Mouse (Mus musculus): ENCODE measurements around the gene Spon2. TPM values are rescaled to one million over a fixed set of nuclear protein-coding genes. Genes with fewer than 3 reads are reported as not detected.
A peak's percentile ranks its signal among the peaks of the same experiment; 100 is the strongest.

The Spon2 gene
- polyA plus RNA-seq, 1 experiment from 2014 or later: 19.7 TPM

DNA sequence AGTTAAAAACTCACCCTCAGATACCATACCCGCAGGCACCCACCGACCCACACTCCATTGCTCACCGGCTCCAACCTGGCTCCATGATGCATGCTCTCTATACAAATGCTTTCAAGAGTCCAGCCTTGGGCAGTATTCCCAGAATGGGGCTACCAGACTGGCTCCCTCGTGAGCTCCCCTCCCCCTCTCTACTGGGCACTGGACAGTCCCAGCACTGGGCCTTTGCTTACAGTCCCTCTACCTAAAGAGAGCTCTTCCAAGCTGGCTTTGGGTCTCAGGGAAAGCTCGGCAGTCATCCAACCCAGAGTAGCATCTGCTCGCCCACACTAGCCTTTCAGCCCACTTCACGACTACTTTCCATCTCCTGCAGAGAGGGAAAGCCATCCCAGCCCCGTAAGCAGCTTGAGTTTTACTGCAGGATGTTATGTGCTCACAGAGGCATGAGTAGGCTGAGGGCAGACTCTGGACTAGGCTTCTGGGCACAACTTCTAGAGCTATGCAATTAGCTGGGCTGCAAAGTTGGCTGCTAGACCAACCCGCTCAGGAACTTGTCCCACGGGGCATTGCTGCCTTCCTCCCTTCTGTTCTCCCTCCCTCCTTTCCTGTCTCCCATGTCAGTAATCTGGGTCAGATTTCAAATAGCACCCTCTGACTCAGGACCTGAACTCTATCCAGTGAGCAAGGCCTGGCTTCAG lies 2.2 kb upstream of the Spon2 start:
- Histone ChIP-seq H3K4me3 (ENCODE audit: low read depth, low read length) (no peak overlapping the region), H3K4me1 (ENCODE audit: insufficient read depth) (peaks cover 35% of the 10 kb centered on the region), H3K36me3 (replicated peaks; ENCODE audit: insufficient read depth, low read length) (no peaks in the 10 kb centered on the region), H3K4me2 (ENCODE audit: low read depth, low read length) (no peak overlapping the region), H3K9ac (replicated peaks) (no peak overlapping the region), H3K27ac (ENCODE audit: low read depth) (no peak overlapping the region), H3K9me3 (ENCODE audit: low read length) (no peaks in the 10 kb centered on the region), H3K27me3 (ENCODE audit: insufficient read depth, low read length) (no peaks in the 10 kb centered on the region)
- ATAC-seq: no peak
- TF ChIP-seq CTCF (IDR thresholded peaks at IDR 0.05; ENCODE audit: low read depth) (no peak), EP300 (IDR thresholded peaks at IDR 0.05; ENCODE audit: low read depth) (no peak)
- DNase-seq: no peak
- WGBS (ENCODE audit: insufficient replicate concordance): 78% methylated on average over 10 of the region's 10 CpGs

DNA sequence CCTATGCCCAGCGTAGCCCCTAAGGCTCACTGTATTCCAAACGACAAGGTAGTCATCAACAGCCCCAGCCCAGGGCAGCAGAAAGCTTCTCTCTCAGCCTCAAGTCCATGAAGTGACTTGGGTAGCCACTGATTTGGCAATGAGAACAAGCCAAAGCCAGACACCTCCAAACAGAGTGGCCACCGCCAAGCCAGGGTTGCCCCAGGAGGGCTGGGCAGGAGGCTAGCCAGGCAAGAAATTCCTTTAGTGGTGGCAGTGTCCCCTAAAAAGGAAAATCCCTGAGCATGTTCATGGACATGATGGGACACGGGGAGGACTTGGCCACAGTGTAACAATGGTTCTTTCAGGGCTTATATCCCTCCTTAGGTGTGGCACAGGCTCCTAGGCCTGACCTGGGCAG lies 1.6 kb upstream of the Spon2 start:
- Histone ChIP-seq H3K9ac (replicated peaks) (no peak overlapping the region), H3K27ac (ENCODE audit: low read depth) (no peak overlapping the region), H3K4me3 (ENCODE audit: low read depth, low read length) (no peak overlapping the region), H3K4me1 (ENCODE audit: insufficient read depth) (peaks cover 31% of the 10 kb centered on the region), H3K27me3 (ENCODE audit: insufficient read depth, low read length) (no peaks in the 10 kb centered on the region), H3K36me3 (replicated peaks; ENCODE audit: insufficient read depth, low read length) (no peaks in the 10 kb centered on the region), H3K4me2 (ENCODE audit: low read depth, low read length) (no peak overlapping the region), H3K9me3 (ENCODE audit: low read length) (no peaks in the 10 kb centered on the region)
- no peak for TF ChIP-seq CTCF (IDR thresholded peaks at IDR 0.05; ENCODE audit: low read depth)
- no peak for TF ChIP-seq EP300 (IDR thresholded peaks at IDR 0.05; ENCODE audit: low read depth)
- ATAC-seq (no peak), DNase-seq (no peak)
- 78% methylated on average over 4 of the region's 4 CpGs for WGBS (ENCODE audit: insufficient replicate concordance)

DNA sequence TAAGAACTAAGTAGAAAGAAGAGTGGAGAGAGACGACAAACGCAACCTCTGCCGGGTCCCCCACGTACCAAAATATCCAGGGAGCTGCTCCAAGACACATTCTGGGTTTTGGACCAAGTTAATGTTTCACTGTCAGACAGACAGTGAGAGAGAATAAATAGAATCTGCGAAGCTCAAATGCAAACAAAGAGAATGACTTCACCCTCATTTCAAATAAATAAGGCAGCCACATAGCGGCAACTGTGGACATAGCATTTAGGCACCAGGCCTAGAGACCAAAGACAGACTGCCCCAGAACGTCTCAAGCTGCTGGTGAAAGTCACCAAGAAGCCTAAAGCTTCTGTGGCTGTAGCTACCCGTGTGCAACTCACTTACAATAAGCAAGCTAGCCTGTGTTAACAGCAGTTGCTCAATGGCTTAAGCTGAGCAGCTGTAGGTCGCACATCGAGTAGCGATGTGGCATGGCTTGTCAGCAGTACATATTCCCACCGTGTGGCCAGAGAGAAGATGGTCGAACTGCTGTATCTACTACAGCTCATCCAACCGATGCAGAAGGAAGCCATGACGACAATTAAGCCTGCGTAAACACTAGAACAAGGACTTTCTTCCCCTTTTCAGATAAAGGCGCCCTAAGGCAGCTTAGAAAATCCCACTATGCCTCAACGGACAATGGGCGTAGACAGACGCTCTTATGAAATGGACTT lies 643 bp upstream of the Spon2 start:
- H3K4me2 ChIP-seq (ENCODE audit: low read depth, low read length): peak overlapping the region; percentile 63
- H3K4me1 ChIP-seq (ENCODE audit: insufficient read depth): peaks cover 30% of the 10 kb centered on the region
- H3K9ac ChIP-seq (replicated peaks): peak overlapping the region; percentile 42
- no peaks in the 10 kb centered on the region for H3K36me3 ChIP-seq (replicated peaks; ENCODE audit: insufficient read depth, low read length)
- TF ChIP-seq CTCF (IDR thresholded peaks at IDR 0.05; ENCODE audit: low read depth) (no peak), EP300 (IDR thresholded peaks at IDR 0.05; ENCODE audit: low read depth) (no peak)
- H3K27ac ChIP-seq (ENCODE audit: low read depth): peak overlapping the region; percentile 81
- DNase-seq (no peak), ATAC-seq (peak; percentile 72)
- H3K4me3 ChIP-seq (ENCODE audit: low read depth, low read length): no peak overlapping the region
- H3K27me3 ChIP-seq (ENCODE audit: insufficient read depth, low read length): no peaks in the 10 kb centered on the region
- WGBS (ENCODE audit: insufficient replicate concordance): 43% methylated on average over 20 of the region's 20 CpGs
- H3K9me3 ChIP-seq (ENCODE audit: low read length): no peaks in the 10 kb centered on the region

DNA sequence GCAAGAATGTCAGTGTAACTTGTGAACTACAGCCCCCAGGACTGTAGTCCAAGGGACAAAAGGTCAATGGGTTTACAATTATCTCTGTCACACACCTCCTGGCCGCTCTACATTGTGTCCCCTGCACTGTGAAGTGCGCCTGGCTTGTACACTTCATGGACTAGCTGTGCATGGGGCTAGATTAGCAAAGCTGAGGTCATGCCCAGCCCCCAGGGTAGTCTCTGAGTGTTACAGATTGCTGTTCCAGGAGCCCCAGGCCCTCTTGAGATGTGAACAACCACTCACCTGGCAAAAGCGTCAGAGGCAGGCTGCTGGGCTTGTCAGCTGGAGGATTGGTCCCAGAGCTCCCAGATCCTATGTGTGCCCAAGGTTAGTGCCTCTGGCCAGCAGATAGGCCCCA lies 592 bp downstream of the Spon2 start:
- Histone ChIP-seq H3K27me3 (ENCODE audit: insufficient read depth, low read length) (no peaks in the 10 kb centered on the region), H3K36me3 (replicated peaks; ENCODE audit: insufficient read depth, low read length) (no peaks in the 10 kb centered on the region), H3K4me2 (ENCODE audit: low read depth, low read length) (peak overlapping the region; percentile 63), H3K4me3 (ENCODE audit: low read depth, low read length) (peak overlapping the region; percentile 29), H3K9me3 (ENCODE audit: low read length) (no peaks in the 10 kb centered on the region), H3K27ac (ENCODE audit: low read depth) (peak overlapping the region; percentile 81), H3K9ac (replicated peaks) (peak overlapping the region; percentile 55), H3K4me1 (ENCODE audit: insufficient read depth) (peaks cover 24% of the 10 kb centered on the region)
- TF ChIP-seq EP300 (IDR thresholded peaks at IDR 0.05; ENCODE audit: low read depth): no peak; the same call in 1 of the 2 replicates
- no peak for TF ChIP-seq CTCF (IDR thresholded peaks at IDR 0.05; ENCODE audit: low read depth)
- 38% methylated on average over 3 of the region's 3 CpGs for WGBS (ENCODE audit: insufficient replicate concordance)
- DNase-seq (peak; percentile 26), ATAC-seq (peak; percentile 58)

DNA sequence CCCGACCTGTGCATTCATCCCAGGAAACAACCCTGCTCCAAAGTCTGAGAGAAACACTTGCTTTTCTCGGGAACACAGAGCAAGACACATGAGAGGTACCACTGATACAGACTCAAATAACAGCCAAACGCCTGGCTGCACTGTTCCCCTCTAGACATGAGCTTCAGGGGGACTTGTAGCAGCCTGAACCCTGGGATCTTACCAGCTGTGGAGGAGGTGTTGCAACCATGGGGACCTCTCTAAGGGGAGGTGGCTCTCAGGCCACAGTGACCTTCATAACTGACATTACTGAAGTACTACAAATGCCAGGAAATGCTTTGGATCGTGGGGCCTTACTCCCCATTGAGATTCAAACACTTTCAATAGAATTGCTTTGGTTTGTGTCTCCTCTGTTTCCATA lies 3.5 kb downstream of the Spon2 start:
- Histone ChIP-seq H3K4me3 (ENCODE audit: low read depth, low read length) (no peak overlapping the region), H3K27ac (ENCODE audit: low read depth) (no peak overlapping the region), H3K9me3 (ENCODE audit: low read length) (no peaks in the 10 kb centered on the region), H3K36me3 (replicated peaks; ENCODE audit: insufficient read depth, low read length) (no peaks in the 10 kb centered on the region), H3K27me3 (ENCODE audit: insufficient read depth, low read length) (no peaks in the 10 kb centered on the region), H3K4me2 (ENCODE audit: low read depth, low read length) (no peak overlapping the region), H3K4me1 (ENCODE audit: insufficient read depth) (peaks cover 21% of the 10 kb centered on the region), H3K9ac (replicated peaks) (no peak overlapping the region)
- WGBS (ENCODE audit: insufficient replicate concordance): 49% methylated on average over 4 of the region's 4 CpGs
- ATAC-seq (no peak), DNase-seq (no peak)
- TF ChIP-seq CTCF (IDR thresholded peaks at IDR 0.05; ENCODE audit: low read depth) (no peak), EP300 (IDR thresholded peaks at IDR 0.05; ENCODE audit: low read depth) (no peak)

DNA sequence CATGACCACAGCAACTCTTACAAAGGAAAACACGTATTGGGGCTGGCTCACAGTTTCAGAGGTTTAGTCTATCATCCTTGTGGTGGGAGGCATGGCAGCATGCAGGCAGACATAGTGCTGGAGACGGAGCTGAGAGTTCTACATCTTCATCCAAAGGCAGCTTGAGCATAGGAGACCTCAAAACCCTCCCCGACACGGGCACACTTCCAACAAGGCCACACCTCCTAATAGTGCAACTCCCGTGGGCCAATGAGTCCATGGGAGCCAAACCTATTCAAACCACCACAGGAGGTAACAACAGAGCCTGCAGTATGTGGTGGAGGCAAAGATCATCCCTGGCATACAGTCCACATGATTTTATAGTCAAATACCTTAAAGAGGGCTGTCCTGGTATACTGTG lies 7.0 kb downstream of the Spon2 start:
- no peak for DNase-seq
- Histone ChIP-seq H3K27ac (ENCODE audit: low read depth) (no peak overlapping the region), H3K4me3 (ENCODE audit: low read depth, low read length) (no peak overlapping the region), H3K27me3 (ENCODE audit: insufficient read depth, low read length) (no peaks in the 10 kb centered on the region), H3K4me1 (ENCODE audit: insufficient read depth) (no peaks in the 10 kb centered on the region), H3K36me3 (replicated peaks; ENCODE audit: insufficient read depth, low read length) (no peaks in the 10 kb centered on the region), H3K4me2 (ENCODE audit: low read depth, low read length) (no peak overlapping the region), H3K9ac (replicated peaks) (no peak overlapping the region), H3K9me3 (ENCODE audit: low read length) (no peaks in the 10 kb centered on the region)
- no peak for TF ChIP-seq EP300 (IDR thresholded peaks at IDR 0.05; ENCODE audit: low read depth)
- no peak for TF ChIP-seq CTCF (IDR thresholded peaks at IDR 0.05; ENCODE audit: low read depth)
- 76% methylated on average over 5 of the region's 5 CpGs for WGBS (ENCODE audit: insufficient replicate concordance)
- no peak for ATAC-seq
